Mouse (Mus musculus): ENCODE data around the gene Cpz.
A peak's percentile ranks its signal among the peaks of the same experiment; 100 is the strongest.

The Cpz gene

DNA sequence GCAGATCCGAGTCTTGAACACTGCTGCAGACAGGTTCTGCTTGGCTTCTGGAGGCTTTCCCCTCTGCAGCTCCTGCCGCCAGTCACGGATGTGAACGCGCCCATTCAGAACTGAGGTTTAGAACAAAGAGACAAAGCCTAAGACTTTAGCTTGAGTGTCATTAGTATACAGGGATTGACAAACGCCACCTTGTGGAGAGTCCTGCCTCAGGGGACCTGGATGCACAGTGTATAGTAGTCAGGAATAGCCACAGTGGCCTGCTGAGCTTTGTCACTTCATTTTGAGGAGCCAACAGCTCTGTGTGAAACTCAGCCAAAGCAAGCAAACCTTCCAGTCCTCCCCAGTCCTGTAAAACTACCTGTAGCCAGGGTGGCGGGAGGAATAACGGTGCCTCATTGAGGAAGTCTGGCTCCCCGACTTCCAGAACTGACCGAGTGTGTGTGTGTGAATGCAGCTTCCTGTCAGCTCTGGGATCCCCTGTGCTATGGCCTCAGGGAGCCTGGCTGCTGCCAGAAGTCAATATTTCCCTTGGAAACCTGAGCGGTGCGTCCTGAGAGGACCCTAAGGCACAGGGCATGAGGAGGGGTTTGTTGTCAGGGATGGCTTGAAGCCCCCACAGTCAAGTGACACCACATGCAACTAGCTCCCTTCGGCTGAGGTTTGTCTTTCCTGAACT lies 32.6 kb upstream of the Cpz start:
- H3K4me3 ChIP-seq (replicated peaks; ENCODE audit: low read length), result no peak overlapping the region
- H3K36me3 ChIP-seq (ENCODE audit: insufficient read depth, low read length), result peaks cover 86% of the 10 kb centered on the region
- H3K4me1 ChIP-seq (replicated peaks; ENCODE audit: low read depth, low read length), result peaks cover 12% of the 10 kb centered on the region
- H3K27me3 ChIP-seq (ENCODE audit: insufficient read depth, low read length), result no peaks in the 10 kb centered on the region
- TF ChIP-seq POU5F1 (IDR thresholded peaks at IDR 0.05; ENCODE audit: borderline replicate concordance, low read length) (no peak), CTCF (conservative IDR thresholded peaks at IDR 0.05; ENCODE audit: low read length) (peak; percentile 38)
- H3K9me3 ChIP-seq (ENCODE audit: low read length), result no peaks in the 10 kb centered on the region

DNA sequence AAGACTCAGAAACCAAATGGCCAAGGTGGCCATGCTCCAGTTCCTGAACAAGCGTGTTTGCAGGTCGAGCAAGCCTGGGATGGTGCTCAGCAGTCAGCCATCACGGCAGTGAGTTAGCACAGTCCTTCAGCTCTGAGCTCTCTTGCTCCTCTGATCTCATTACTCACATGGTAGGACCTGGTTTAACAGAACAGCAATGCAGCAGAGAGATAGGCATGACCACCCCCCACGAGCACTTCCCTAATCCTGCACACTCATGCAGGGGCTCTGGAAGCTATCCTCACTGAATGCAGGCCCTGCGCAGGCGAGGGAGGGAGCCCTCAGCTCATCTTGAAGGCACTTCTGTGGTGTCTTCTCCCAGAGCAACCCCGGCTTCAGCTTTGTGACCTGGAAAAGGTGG lies 30.9 kb upstream of the Cpz start:
- H3K4me3 ChIP-seq (replicated peaks; ENCODE audit: low read length), result no peak overlapping the region
- 0 out of 2 replicates have a peak, but pooled peaks cover 3% of the 10 kb centered on the region for H3K27me3 ChIP-seq (ENCODE audit: insufficient read depth, low read length)
- peaks cover 12% of the 10 kb centered on the region for H3K4me1 ChIP-seq (replicated peaks; ENCODE audit: low read depth, low read length)
- peaks cover 69% of the 10 kb centered on the region for H3K36me3 ChIP-seq (ENCODE audit: insufficient read depth, low read length)
- no peak for TF ChIP-seq NANOG (IDR thresholded peaks at IDR 0.05; ENCODE audit: borderline replicate concordance, low read length)
- TF ChIP-seq POU5F1 (IDR thresholded peaks at IDR 0.05; ENCODE audit: borderline replicate concordance, low read length), result no peak
- TF ChIP-seq CTCF (conservative IDR thresholded peaks at IDR 0.05; ENCODE audit: low read length), result no peak
- no peaks in the 10 kb centered on the region for H3K9me3 ChIP-seq (ENCODE audit: low read length)

DNA sequence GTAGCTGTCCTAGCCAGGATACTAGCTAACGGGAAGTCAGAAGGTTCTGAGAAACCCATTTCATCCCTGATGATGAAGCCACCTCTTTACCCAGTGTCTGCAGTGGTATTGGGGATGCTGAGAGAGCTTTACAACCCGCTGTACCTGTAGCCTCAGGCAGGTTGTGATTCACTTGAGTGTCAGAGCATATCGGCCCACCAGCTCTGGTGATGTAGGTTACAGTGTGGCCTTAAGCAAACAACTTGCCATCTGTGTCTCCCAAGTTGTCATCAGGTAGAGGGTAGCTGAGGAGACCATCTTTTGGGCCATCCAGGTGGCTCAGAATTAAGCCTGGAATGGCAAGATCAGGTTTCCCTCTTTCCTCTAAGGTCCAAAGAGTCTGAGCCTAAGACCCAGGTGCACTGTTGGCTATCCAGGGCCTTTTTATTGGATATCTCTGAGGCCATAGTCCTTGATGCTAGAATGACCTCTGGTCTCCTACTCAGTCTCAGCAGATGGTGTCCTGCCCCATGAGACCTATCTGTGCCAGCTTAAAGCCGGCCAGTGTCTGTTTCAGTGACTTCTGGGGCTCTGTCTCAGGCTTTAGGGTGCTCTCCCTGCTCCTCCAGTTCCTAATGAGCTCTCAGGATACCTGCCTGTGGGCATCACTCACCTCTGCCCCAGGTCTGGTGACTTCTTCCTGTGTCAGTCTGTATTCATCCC lies 27.5 kb upstream of the Cpz start:
- no peak for TF ChIP-seq CTCF (conservative IDR thresholded peaks at IDR 0.05; ENCODE audit: low read length)
- TF ChIP-seq POU5F1 (IDR thresholded peaks at IDR 0.05; ENCODE audit: borderline replicate concordance, low read length), result no peak
- TF ChIP-seq NANOG (IDR thresholded peaks at IDR 0.05; ENCODE audit: borderline replicate concordance, low read length), result no peak
- Histone ChIP-seq H3K4me3 (replicated peaks; ENCODE audit: low read length) (no peak overlapping the region), H3K4me1 (replicated peaks; ENCODE audit: low read depth, low read length) (peaks cover 7% of the 10 kb centered on the region), H3K27me3 (ENCODE audit: insufficient read depth, low read length) (0 out of 2 replicates have a peak, but pooled peaks cover 3% of the 10 kb centered on the region), H3K36me3 (ENCODE audit: insufficient read depth, low read length) (peaks cover 35% of the 10 kb centered on the region), H3K9me3 (ENCODE audit: low read length) (peaks cover 2% of the 10 kb centered on the region)

DNA sequence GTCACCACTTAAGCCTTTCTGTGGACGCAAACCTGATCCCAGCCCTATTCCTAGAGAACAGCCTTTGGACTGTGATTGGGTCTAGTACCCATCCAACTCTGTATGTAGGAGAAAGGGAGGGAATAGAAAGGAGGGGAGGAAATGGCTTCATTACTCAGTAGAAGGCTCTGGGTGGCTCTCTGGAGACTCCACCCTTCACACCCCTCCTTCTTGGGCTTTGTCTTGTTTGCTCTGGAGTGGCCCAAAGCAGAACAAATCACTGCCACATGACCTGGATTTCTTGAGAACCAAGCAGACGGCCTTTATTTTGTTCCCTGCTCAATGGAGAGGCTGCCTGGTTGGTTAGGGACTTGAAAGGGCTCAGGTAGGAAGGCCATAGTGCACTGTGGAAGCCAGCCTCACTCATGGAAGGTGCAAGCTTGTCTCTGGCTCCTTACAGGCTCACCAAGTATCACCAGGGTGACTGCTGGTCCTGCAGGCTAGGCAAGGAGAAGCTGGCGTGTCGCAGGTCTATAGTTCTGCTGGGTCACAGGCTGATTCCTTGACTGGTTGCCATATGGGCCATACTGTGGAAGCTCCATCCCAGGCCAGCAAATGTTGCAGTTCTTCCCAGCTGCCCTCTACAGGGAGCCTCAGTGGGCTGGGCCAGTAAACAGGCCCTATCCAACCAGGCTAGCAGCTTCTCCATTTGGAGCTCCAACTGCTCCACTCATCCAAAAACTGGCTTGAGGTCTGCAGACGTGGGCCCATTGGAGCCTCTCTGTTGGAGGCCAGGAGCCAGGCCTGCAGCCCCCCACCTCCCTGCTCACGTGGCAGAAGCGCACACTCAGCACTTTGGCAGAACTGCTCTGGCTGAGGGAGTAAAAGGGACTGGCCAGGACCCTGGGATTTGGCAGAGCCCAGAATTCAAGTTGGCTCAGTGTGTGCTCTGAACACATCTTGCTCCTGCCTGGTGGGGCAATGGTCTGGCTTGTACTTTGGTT lies 26.6 kb upstream of the Cpz start:
- H3K27me3 ChIP-seq (ENCODE audit: insufficient read depth, low read length), result 0 out of 2 replicates have a peak, but pooled peaks cover 3% of the 10 kb centered on the region
- H3K4me3 ChIP-seq (replicated peaks; ENCODE audit: low read length), result no peak overlapping the region
- peaks cover 8% of the 10 kb centered on the region for H3K9me3 ChIP-seq (ENCODE audit: low read length)
- H3K36me3 ChIP-seq (ENCODE audit: insufficient read depth, low read length), result peaks cover 27% of the 10 kb centered on the region
- no peak for TF ChIP-seq POU5F1 (IDR thresholded peaks at IDR 0.05; ENCODE audit: borderline replicate concordance, low read length)
- TF ChIP-seq CTCF (conservative IDR thresholded peaks at IDR 0.05; ENCODE audit: low read length), result no peak
- no peak for TF ChIP-seq NANOG (IDR thresholded peaks at IDR 0.05; ENCODE audit: borderline replicate concordance, low read length)
- H3K4me1 ChIP-seq (replicated peaks; ENCODE audit: low read depth, low read length), result 0 out of 2 replicates have a peak, but pooled peaks cover 3% of the 10 kb centered on the region

DNA sequence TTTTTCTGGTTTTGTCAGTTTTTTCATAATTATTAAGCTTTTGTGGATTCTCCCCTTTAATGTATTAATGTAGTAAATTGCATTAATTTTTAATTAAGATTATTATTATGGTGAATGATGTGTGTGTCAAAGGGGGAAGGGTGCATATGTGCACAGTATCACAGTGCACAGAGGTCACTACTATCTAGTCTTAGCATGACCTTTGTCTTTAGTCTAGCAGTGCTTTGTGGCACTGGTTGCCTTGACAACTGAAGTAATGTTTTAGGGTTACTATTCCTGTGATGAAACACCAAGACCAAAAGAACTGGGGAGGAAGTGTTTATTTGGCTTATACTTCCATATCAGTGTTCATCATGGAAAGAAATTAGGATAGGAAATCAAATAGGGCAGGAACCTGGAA lies 20.6 kb upstream of the Cpz start:
- Histone ChIP-seq H3K9me3 (ENCODE audit: low read length) (peaks cover 8% of the 10 kb centered on the region), H3K4me1 (replicated peaks; ENCODE audit: low read depth, low read length) (no peaks in the 10 kb centered on the region), H3K4me3 (replicated peaks; ENCODE audit: low read length) (no peak overlapping the region), H3K27me3 (ENCODE audit: insufficient read depth, low read length) (0 out of 2 replicates have a peak, but pooled peaks cover under 1% of the 10 kb centered on the region), H3K36me3 (ENCODE audit: insufficient read depth, low read length) (no peaks in the 10 kb centered on the region)
- TF ChIP-seq CTCF (conservative IDR thresholded peaks at IDR 0.05; ENCODE audit: low read length), result no peak

DNA sequence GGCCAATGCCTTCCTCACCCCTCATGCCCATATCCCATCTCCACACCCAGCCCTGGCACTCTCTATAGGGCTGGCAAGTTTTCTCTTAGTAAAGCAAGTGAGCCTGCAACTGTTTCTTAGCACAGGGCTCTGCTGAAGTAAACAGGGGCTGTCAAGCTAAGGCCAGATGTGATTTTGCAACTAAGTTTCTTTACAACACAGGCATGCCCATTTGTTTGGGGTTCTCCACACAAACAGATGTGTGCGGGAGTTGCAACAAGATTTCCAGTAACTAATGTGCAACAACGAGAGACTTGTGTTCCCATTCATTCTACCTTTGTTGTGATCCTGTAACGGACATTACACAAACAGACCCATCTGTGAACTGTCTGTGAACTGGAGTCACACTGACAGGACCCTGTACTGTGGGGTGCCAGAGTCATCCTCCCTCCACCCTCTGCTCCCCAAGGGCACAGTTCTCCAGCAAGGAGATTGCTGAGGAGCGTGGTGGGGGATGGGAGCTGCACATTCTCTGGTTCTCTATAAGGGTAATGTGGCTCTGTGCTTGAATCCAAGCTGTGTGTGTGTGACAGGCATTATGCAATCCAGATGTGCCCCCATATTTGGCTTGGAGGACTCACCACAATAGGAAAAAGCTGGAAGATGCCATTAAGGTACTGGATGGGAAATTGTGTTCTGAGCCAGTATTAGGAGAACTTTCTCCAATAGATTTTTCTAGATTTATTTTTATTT lies 15.7 kb upstream of the Cpz start:
- TF ChIP-seq NANOG (IDR thresholded peaks at IDR 0.05; ENCODE audit: borderline replicate concordance, low read length), result no peak
- TF ChIP-seq POU5F1 (IDR thresholded peaks at IDR 0.05; ENCODE audit: borderline replicate concordance, low read length), result no peak
- H3K27me3 ChIP-seq (ENCODE audit: insufficient read depth, low read length), result 0 out of 2 replicates have a peak, but pooled peaks cover 3% of the 10 kb centered on the region
- no peaks in the 10 kb centered on the region for H3K9me3 ChIP-seq (ENCODE audit: low read length)
- no peaks in the 10 kb centered on the region for H3K36me3 ChIP-seq (ENCODE audit: insufficient read depth, low read length)
- no peaks in the 10 kb centered on the region for H3K4me1 ChIP-seq (replicated peaks; ENCODE audit: low read depth, low read length)
- H3K4me3 ChIP-seq (replicated peaks; ENCODE audit: low read length), result no peak overlapping the region

DNA sequence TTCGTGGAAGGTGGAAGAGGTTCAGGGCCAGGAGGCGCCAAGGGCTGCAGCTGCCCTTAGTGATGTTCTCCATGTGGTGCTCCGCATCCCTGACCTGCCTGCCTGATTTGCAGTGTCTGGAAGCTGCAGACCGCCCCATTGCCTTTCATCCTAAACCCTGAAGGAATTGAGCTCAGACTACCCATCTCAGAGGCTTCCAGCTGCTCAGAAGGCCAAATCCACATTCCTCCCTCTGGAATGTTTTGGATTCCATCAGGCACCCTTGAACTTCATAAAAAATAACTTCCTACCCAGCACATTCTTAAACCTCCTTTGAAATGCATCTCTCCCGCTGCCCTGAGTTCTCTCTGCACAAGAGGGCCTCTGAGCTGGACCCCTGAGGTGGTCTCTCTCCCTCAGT lies 15.1 kb upstream of the Cpz start:
- Histone ChIP-seq H3K4me1 (replicated peaks; ENCODE audit: low read depth, low read length) (no peaks in the 10 kb centered on the region), H3K4me3 (replicated peaks; ENCODE audit: low read length) (no peak overlapping the region), H3K27me3 (ENCODE audit: insufficient read depth, low read length) (0 out of 2 replicates have a peak, but pooled peaks cover 3% of the 10 kb centered on the region), H3K9me3 (ENCODE audit: low read length) (peaks cover 7% of the 10 kb centered on the region; the same call in 1 of the 2 replicates), H3K36me3 (ENCODE audit: insufficient read depth, low read length) (no peaks in the 10 kb centered on the region)
- TF ChIP-seq POU5F1 (IDR thresholded peaks at IDR 0.05; ENCODE audit: borderline replicate concordance, low read length) (no peak), NANOG (IDR thresholded peaks at IDR 0.05; ENCODE audit: borderline replicate concordance, low read length) (no peak), CTCF (conservative IDR thresholded peaks at IDR 0.05; ENCODE audit: low read length) (no peak)
